Mouse (Mus musculus): ENCODE results near the gene Fam114a1. TPM values are rescaled to one million over a fixed set of nuclear protein-coding genes. Genes with fewer than 3 reads are reported as not detected.

Fam114a1 gene
- total and polyA plus RNA-seq, 3 experiments, result 10.7 to 16.7 (median 13.3) TPM

GRCm38 (mm10) chr5:65063266-65063665, 93.4 kb downstream of the Fam114a1 start:
- Histone ChIP-seq H3K27me3 (ENCODE audit: control insufficient read depth, insufficient read depth, low read length) (no peaks in the 10 kb centered on the region), H3K79me2 (replicated peaks; ENCODE audit: control insufficient read depth, insufficient read depth, low read length) (no peaks in the 10 kb centered on the region), H3K36me3 (ENCODE audit: control insufficient read depth, insufficient read depth, low read length) (no peaks in the 10 kb centered on the region), H3K4me3 (no peak overlapping the region), H3K9ac (ENCODE audit: low read depth, low read length) (no peak overlapping the region), H3K27ac (no peak overlapping the region), H3K4me1 (ENCODE audit: control insufficient read depth, insufficient read depth, low read length) (no peaks in the 10 kb centered on the region)
- WGBS, result 74% methylated on average over 2 of the region's 2 CpGs
- TF ChIP-seq EP300 (IDR thresholded peaks at IDR 0.05; ENCODE audit: insufficient read depth, low read depth, low read length) (no peak), CTCF (IDR thresholded peaks at IDR 0.05) (no peak)
- no peak for DNase-seq
- intact Hi-C loops (cut with DNase I), result no loop called here

- H3K4me3 ChIP-seq, result no peak overlapping the region
- H3K27ac ChIP-seq, result no peak overlapping the region
- no peaks in the 10 kb centered on the region for H3K79me2 ChIP-seq (replicated peaks; ENCODE audit: control insufficient read depth, insufficient read depth, low read length)
- 91% methylated on average over 6 of the region's 6 CpGs for WGBS
- no peak overlapping the region for H3K9ac ChIP-seq (ENCODE audit: low read depth, low read length)
- TF ChIP-seq EP300 (IDR thresholded peaks at IDR 0.05; ENCODE audit: insufficient read depth, low read depth, low read length) (no peak), CTCF (IDR thresholded peaks at IDR 0.05) (no peak), POLR2A (IDR thresholded peaks at IDR 0.05; ENCODE audit: insufficient read depth, low read depth, low read length) (no peak)
- H3K4me1 ChIP-seq (ENCODE audit: control insufficient read depth, insufficient read depth, low read length), result no peaks in the 10 kb centered on the region
- intact Hi-C loops (cut with DNase I), result no loop called here
- H3K27me3 ChIP-seq (ENCODE audit: control insufficient read depth, insufficient read depth, low read length), result no peaks in the 10 kb centered on the region
- no peak for DNase-seq
- no peaks in the 10 kb centered on the region for H3K36me3 ChIP-seq (ENCODE audit: control insufficient read depth, insufficient read depth, low read length)
These were observed 98.3 kb downstream of the Fam114a1 start for GRCm38 (mm10) chr5:65068166-65068565.

GRCm38 (mm10) chr5:65069872-65070271, 100.0 kb downstream of the Fam114a1 start:
- Histone ChIP-seq H3K27me3 (ENCODE audit: control insufficient read depth, insufficient read depth, low read length) (no peaks in the 10 kb centered on the region), H3K36me3 (ENCODE audit: control insufficient read depth, insufficient read depth, low read length) (no peaks in the 10 kb centered on the region), H3K9ac (ENCODE audit: low read depth, low read length) (no peak overlapping the region), H3K4me1 (ENCODE audit: control insufficient read depth, insufficient read depth, low read length) (no peaks in the 10 kb centered on the region), H3K79me2 (replicated peaks; ENCODE audit: control insufficient read depth, insufficient read depth, low read length) (no peaks in the 10 kb centered on the region), H3K27ac (no peak overlapping the region), H3K4me3 (no peak overlapping the region)
- DNase-seq, result no peak
- intact Hi-C loops (cut with DNase I), result no loop called here
- WGBS, result 87% methylated on average over 11 of the region's 11 CpGs
- TF ChIP-seq POLR2A (IDR thresholded peaks at IDR 0.05; ENCODE audit: insufficient read depth, low read depth, low read length), result no peak
- no peak for TF ChIP-seq CTCF (IDR thresholded peaks at IDR 0.05)
- no peak for TF ChIP-seq EP300 (IDR thresholded peaks at IDR 0.05; ENCODE audit: insufficient read depth, low read depth, low read length)

GRCm38 (mm10) chr5:65071689-65072118, 101.8 kb downstream of the Fam114a1 start:
- intact Hi-C loops (cut with DNase I), result no loop called here
- TF ChIP-seq POLR2A (IDR thresholded peaks at IDR 0.05; ENCODE audit: insufficient read depth, low read depth, low read length) (no peak), EP300 (IDR thresholded peaks at IDR 0.05; ENCODE audit: insufficient read depth, low read depth, low read length) (no peak), CTCF (IDR thresholded peaks at IDR 0.05) (no peak)

GRCm38 (mm10) chr5:65073247-65073646, 103.4 kb downstream of the Fam114a1 start:
- Histone ChIP-seq H3K9ac (ENCODE audit: low read depth, low read length) (no peak overlapping the region), H3K4me1 (ENCODE audit: control insufficient read depth, insufficient read depth, low read length) (no peaks in the 10 kb centered on the region), H3K79me2 (replicated peaks; ENCODE audit: control insufficient read depth, insufficient read depth, low read length) (no peaks in the 10 kb centered on the region), H3K27me3 (ENCODE audit: control insufficient read depth, insufficient read depth, low read length) (no peaks in the 10 kb centered on the region), H3K4me3 (no peak overlapping the region), H3K36me3 (ENCODE audit: control insufficient read depth, insufficient read depth, low read length) (no peaks in the 10 kb centered on the region), H3K27ac (no peak overlapping the region)
- WGBS, result 65% methylated on average over 4 of the region's 4 CpGs
- DNase-seq, result no peak
- TF ChIP-seq POLR2A (IDR thresholded peaks at IDR 0.05; ENCODE audit: insufficient read depth, low read depth, low read length) (no peak), EP300 (IDR thresholded peaks at IDR 0.05; ENCODE audit: insufficient read depth, low read depth, low read length) (no peak), CTCF (IDR thresholded peaks at IDR 0.05) (no peak)
- intact Hi-C loops (cut with DNase I), result no loop called here

More at GRCm38 (mm10) chr5:65071689-65072118, 101.8 kb downstream of the Fam114a1 start:
- no peak overlapping the region for H3K27ac ChIP-seq
- no peak overlapping the region for H3K9ac ChIP-seq (ENCODE audit: low read depth, low read length)
- no peaks in the 10 kb centered on the region for H3K27me3 ChIP-seq (ENCODE audit: control insufficient read depth, insufficient read depth, low read length)
- no peak overlapping the region for H3K4me3 ChIP-seq
- no peaks in the 10 kb centered on the region for H3K4me1 ChIP-seq (ENCODE audit: control insufficient read depth, insufficient read depth, low read length)
- no peaks in the 10 kb centered on the region for H3K79me2 ChIP-seq (replicated peaks; ENCODE audit: control insufficient read depth, insufficient read depth, low read length)
- DNase-seq, result no peak
- WGBS, result 75% methylated on average over 6 of the region's 6 CpGs
- H3K36me3 ChIP-seq (ENCODE audit: control insufficient read depth, insufficient read depth, low read length), result no peaks in the 10 kb centered on the region

- intact Hi-C loops (cut with DNase I), result loop anchor here (1.0 to 2.0 kb wide), 2 partner anchors 138 to 168 kb away; no protein-coding TSS in a partner anchor
- DNase-seq, result peak; percentile 22 to 53
- WGBS, result 61% methylated on average over 7 of the region's 7 CpGs
These were observed 104.8 kb downstream of the Fam114a1 start for GRCm38 (mm10) chr5:65074693-65075092.

More at GRCm38 (mm10) chr5:65074693-65075092, 104.8 kb downstream of the Fam114a1 start:
- TF ChIP-seq CTCF (IDR thresholded peaks at IDR 0.05) (peak; percentile 71), POLR2A (IDR thresholded peaks at IDR 0.05; ENCODE audit: insufficient read depth, low read depth, low read length) (no peak)
- no peaks in the 10 kb centered on the region for H3K36me3 ChIP-seq (ENCODE audit: control insufficient read depth, insufficient read depth, low read length)
- H3K4me1 ChIP-seq (ENCODE audit: control insufficient read depth, insufficient read depth, low read length), result no peaks in the 10 kb centered on the region; the same call in 1 of the 2 replicates
- no peak overlapping the region for H3K9ac ChIP-seq (ENCODE audit: low read depth, low read length)
- H3K4me3 ChIP-seq, result no peak overlapping the region
- H3K27me3 ChIP-seq (ENCODE audit: control insufficient read depth, insufficient read depth, low read length), result no peaks in the 10 kb centered on the region
- H3K27ac ChIP-seq, result no peak overlapping the region
- H3K79me2 ChIP-seq (replicated peaks; ENCODE audit: control insufficient read depth, insufficient read depth, low read length), result no peaks in the 10 kb centered on the region

All from heart, adult 2 months (tissue).